Mouse (Mus musculus): ENCODE measurements around the gene Pla2g6.

Gene Pla2g6

GRCm38 (mm10) chr15:79277728-79278127, 50.5 kb downstream of the Pla2g6 start:
- no peak for DNase-seq (ENCODE audit: low spot score in 2 of 2)

GRCm38 (mm10) chr15:79273020-79273419, 55.2 kb downstream of the Pla2g6 start:
- no peak for DNase-seq (ENCODE audit: low spot score in 2 of 2)

GRCm38 (mm10) chr15:79271124-79271746, 57.0 kb downstream of the Pla2g6 start:
- peak; percentile 42 to 81 for DNase-seq (ENCODE audit: low spot score in 2 of 2)

GRCm38 (mm10) chr15:79270317-79271123, 57.7 kb downstream of the Pla2g6 start:
- peak; percentile 90 to 91 for DNase-seq (ENCODE audit: low spot score in 2 of 2)

GRCm38 (mm10) chr15:79268521-79268920, 59.7 kb downstream of the Pla2g6 start:
- no peak for DNase-seq (ENCODE audit: low spot score in 2 of 2)

GRCm38 (mm10) chr15:79265384-79265783, 62.8 kb downstream of the Pla2g6 start:
- no peak for DNase-seq (ENCODE audit: low spot score in 2 of 2)

- no peak for DNase-seq (ENCODE audit: low spot score in 2 of 2)
Observed at GRCm38 (mm10) chr15:79263726-79264125, 64.5 kb downstream of the Pla2g6 start.

- no peak for DNase-seq (ENCODE audit: low spot score in 2 of 2)
Observed at GRCm38 (mm10) chr15:79262786-79263309, 65.3 kb downstream of the Pla2g6 start.

GRCm38 (mm10) chr15:79262375-79262774, 65.8 kb downstream of the Pla2g6 start:
- DNase-seq (ENCODE audit: low spot score in 2 of 2) = peak in 1 of 2 experiments; percentile 32

GRCm38 (mm10) chr15:79261757-79262156, 66.4 kb downstream of the Pla2g6 start:
- DNase-seq (ENCODE audit: low spot score in 2 of 2) = no peak

GRCm38 (mm10) chr15:79261095-79261725, 67.0 kb downstream of the Pla2g6 start:
- DNase-seq (ENCODE audit: low spot score in 2 of 2) = no peak

- no peak for DNase-seq (ENCODE audit: low spot score in 2 of 2)
Observed at GRCm38 (mm10) chr15:79258521-79258920, 69.7 kb downstream of the Pla2g6 start.

GRCm38 (mm10) chr15:79254661-79255060, 73.5 kb downstream of the Pla2g6 start, which contains the start of gene Slc16a8:
Slc16a8 (minus strand) TSS chr15:79254761.
- DNase-seq (ENCODE audit: low spot score in 2 of 2) = no peak

- DNase-seq (ENCODE audit: low spot score in 2 of 2) = no peak
Observed at GRCm38 (mm10) chr15:79252580-79252979, 75.6 kb downstream of the Pla2g6 start.

- DNase-seq (ENCODE audit: low spot score in 2 of 2) = no peak
Observed at GRCm38 (mm10) chr15:79251781-79252491, 76.3 kb downstream of the Pla2g6 start.

GRCm38 (mm10) chr15:79251168-79251567, 77.0 kb downstream of the Pla2g6 start:
- DNase-seq (ENCODE audit: low spot score in 2 of 2) = no peak

GRCm38 (mm10) chr15:79250236-79250635, 78.0 kb downstream of the Pla2g6 start:
- DNase-seq (ENCODE audit: low spot score in 2 of 2) = no peak

GRCm38 (mm10) chr15:79245321-79245720, 82.9 kb downstream of the Pla2g6 start:
- no peak for DNase-seq (ENCODE audit: low spot score in 2 of 2)

GRCm38 (mm10) chr15:79244071-79244893, 83.9 kb downstream of the Pla2g6 start:
- DNase-seq (ENCODE audit: low spot score in 2 of 2) = no peak

- DNase-seq (ENCODE audit: low spot score in 2 of 2) = peak; percentile 90 to 96
Observed at GRCm38 (mm10) chr15:79243234-79244042, 84.8 kb downstream of the Pla2g6 start.

Measured in thymus, postnatal 10 days (tissue).